Mouse (Mus musculus) cerebellum, postnatal 14 days (tissue): ENCODE results near the gene Opa3.

ENCODE experiments used
- DNase-seq, 2 experiments: peaks; one replicate each; pipeline ENCODE4 v3.0.0; 2021; ENCODE audit warnings: mixed read lengths in 2 of 2

Gene Opa3

DNA sequence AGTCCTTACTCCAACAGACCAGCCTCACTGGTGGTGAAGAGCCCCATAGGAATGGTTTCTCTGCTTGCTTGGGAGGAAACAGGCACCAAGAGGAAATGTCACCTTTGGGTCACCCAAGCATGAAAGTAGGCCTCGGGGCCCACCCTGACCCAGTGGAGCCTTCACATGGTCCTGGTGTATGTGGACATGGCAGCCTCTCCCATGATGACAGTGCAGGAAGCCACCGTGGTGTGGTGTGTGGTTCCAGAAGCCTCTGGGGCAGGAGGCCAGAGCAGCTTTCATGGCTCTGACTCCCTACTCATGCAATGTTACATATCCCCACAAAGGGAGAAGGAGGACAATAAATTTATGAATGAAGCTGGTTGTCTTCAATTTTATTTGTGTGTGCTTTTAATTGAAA, 19.4 kb downstream of the Opa3 start:
- no peak for DNase-seq

DNA sequence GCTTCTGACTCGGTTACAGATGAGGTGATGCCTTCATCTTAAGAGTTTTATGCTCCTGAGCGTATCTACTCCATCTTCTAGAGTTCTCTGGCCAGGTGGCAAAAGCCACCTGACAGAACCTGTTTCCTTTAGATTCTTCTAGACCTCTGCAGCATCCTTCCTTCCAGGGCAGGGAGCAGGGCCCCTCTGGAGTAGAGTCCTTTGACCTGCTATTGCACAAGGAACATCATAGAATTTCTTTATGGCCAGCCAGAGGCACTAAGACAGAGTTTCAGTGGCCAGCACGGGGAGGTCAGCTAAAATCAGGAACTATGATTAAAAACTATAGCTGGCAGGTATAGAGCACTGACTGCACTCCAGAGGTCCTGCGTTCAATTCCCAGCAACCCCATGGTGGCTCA, 23.9 kb downstream of the Opa3 start:
- no peak for DNase-seq

DNA sequence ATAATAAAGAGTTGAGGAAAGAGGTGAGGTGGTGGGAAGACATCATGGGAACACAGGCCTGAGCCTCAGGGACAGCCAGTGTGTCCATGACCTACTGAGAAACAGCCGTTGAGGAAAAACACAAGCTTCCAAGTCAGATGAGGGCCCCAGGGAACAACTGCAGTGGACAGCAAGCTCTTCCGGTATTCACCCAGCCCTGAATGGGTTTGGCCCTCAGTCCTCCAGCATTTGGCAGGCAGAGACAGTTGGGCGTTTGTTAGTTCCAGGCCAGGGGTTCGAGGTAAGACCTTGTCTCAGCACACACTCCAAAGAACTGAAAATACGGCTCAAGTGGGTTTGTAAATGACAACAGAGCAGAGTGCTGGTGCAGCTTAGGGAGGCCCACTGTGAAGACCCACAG, 25.3 kb downstream of the Opa3 start:
- no peak for DNase-seq

DNA sequence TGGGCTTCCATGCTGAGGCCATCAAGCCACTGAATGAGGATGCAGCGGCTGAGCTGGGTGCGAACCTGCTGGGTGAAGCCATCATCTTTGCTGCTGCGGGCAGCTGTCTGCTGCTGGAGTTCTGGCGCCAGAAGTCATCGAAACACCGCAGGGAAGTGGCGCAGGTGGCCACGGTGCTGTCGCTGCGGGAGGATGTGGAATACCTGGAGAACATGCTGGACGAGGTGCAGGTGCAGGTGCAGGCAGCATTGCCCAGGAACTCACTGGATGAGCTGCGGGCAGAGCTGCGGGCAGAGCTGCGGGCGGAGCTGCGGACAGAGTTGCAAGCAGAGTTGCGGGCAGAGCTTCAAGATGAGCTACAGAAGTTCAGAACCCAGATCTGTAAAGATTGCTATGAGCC, 27.3 kb downstream of the Opa3 start:
- DNase-seq, result no peak

DNA sequence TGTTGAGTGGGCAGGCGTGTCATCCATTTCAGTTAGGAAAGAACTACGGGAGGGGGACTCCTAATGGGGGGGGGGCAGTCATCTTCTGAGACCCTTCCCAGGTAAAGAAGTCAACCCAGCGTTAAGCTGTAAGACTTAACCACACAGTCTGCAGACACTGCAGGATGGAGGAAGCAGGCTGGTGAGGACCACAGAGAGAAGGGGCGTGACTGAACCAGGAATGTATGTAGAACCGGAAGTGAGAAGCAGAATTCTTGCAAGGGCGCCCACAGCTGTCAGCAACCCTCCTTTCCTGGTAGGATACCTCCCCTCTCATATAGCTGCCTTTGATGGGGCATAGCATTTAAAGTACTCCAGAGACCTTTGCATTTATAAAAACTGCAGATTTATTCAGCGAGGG, 28.4 kb downstream of the Opa3 start:
- no peak for DNase-seq

DNA sequence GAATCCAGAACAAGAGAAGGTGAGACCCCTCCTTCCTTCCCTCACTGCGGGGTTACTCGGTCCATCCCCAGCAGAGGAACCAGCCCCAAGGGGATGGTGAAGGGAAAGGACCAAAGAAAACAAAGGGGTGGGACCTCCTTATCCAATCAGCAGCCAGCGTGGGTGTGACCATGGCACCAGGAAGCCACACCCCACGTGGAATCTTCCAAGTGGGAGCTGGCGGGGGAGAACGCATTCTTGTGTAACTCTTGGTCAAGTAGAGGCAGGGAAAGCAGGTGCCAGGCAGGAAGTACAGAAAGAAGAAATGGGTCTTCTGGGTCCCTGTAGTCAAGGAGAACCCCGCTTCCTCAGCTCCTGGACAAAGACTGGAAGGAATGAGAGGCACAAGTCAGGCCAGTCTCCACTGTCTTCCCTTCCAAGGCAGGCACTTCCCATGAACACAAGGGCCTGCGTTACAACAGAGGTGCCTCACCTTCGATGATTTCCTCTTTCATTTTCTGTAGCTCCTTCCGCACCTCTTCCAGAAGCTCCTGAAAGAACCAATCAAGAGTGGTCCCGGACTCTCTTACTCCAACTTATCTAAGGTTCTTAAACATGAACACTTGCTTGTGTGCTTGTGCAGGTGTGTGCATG, 29.4 kb downstream of the Opa3 start:
- DNase-seq, result peak in 1 of 2 experiments; percentile 52

DNA sequence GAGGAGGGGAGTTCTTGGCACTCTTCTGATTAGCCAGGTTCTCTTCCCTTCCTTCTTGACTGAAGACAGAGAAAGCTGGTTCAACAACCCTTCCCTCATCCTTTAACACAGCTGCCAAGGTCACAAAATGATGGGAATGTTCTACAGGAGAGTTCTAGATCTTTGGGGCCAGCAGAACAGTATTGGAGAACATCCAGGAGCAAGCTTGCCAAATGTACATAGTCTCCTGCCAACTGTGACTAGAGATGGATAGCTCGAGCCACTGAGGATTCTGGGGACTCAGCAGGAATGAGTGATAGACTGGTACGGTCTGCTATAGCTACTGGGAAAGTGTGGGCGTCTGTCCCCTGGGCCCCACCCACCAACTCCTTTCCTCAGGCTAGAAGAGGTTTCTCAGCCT, 30.2 kb downstream of the Opa3 start:
- peak; percentile 39 to 49 for DNase-seq

DNA sequence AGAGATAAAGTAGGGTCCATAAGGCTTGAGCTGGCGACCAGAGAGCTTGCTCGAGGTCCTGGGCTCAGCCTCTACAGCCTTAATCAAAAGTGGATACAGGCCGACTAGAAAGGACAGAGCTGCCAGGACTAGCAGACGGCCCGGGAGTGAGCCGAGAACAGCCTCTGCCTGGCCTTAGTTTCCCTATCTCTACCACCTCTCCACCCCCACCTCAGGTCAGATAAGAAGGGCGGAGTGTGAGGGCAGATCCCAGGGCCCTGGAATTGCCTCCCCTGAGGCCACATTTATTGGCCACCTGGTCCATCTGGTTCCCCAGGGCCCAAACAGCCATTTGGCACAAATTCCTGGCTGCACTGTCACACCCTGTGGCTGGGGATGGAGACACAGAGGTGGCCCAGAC, 37.0 kb downstream of the Opa3 start:
- peak; percentile 56 to 60 for DNase-seq

DNA sequence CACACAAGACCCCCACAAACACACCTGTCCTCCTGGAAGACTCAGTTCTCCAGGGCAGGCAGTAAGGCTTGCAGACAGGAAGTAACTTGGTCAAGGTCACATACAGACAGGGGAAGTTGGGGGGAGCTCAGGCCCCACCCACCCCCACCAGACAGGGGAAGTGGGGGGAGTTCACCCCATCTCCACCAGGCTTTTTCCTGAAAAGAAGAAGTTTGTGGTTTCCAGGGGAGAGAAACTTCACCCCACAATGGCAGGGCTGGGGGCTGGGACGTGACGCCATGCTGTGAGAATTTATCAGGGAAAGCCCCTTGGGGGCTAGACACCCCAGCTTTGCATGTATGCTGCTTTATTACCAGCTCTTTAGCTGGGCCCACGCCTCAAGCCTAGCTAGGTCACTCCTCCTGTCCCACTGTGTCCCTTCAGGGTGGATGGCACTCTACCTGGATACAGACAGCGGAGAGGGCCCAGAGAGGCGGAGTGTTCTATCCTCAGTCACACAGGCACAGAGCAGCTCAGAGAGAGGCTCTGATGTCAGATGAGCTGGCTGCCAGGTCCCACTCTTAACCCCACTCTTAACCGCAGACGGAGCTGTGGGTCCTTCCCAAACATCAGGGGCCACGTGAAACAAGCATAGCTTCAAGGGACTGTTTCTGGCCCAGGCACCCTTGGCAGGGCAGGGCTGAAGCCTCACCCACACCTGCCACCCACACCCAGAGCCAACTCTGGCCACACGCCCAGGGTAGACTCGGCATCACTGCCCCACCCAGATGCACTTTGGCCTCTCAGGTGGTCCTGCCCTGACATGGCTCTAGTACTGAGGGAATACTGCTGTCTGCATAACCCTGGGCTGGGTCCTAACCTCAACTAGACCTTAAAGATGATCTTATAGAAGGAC, 38.0 kb downstream of the Opa3 start:
- DNase-seq, result peak; percentile 43 to 68

DNA sequence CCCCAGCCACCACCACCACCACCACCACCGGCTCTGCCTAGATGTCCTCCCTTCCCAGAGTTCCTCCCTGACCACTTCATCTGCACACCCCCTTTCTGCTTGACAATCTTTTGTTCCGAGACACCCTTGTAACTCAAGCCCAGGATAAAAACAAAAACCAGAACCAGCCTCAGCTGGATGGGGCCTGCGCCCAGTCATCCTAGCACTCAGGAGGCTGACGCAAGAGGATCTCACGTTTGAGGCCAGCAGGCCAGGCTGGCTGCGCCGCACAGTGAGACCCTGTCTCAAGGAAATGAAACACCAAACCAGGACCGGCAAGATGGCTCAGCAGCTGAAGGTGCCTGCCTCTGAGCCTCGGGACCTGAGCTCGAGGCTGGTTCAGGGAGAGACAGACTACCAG, 38.9 kb downstream of the Opa3 start:
- DNase-seq, result no peak

DNA sequence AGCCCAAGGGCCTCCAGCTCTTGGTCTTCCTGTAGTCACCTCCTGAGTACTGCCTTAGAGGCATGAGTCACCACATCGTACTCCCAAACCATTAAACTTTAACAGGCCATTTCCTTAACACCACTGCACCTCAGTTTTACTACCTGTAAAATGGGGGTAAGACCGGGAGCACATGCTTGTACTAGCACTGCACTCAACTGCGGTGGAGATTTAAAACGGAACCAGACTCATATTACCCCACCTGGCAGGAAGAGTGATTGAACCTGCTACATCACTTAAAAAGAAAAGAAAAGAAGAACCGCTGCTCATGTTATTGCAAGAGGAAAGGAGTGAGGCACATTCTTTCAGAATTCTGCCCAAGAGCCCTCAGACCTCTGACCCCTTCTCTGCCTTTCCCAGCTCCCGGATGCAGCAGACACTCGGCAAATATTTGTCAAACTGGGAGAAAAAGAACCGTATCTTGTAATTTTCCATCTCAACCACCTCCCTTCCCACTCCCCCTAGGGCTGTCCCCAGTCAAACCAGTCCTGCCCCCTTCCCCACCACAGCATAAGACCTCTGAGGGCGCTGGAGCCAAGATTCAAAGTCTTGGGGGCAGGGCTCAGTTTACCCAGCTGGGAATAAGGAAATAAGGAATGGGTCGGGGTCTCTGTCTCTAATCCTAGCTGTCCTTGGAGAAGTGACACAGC, 41.0 kb downstream of the Opa3 start:
- no peak for DNase-seq

DNA sequence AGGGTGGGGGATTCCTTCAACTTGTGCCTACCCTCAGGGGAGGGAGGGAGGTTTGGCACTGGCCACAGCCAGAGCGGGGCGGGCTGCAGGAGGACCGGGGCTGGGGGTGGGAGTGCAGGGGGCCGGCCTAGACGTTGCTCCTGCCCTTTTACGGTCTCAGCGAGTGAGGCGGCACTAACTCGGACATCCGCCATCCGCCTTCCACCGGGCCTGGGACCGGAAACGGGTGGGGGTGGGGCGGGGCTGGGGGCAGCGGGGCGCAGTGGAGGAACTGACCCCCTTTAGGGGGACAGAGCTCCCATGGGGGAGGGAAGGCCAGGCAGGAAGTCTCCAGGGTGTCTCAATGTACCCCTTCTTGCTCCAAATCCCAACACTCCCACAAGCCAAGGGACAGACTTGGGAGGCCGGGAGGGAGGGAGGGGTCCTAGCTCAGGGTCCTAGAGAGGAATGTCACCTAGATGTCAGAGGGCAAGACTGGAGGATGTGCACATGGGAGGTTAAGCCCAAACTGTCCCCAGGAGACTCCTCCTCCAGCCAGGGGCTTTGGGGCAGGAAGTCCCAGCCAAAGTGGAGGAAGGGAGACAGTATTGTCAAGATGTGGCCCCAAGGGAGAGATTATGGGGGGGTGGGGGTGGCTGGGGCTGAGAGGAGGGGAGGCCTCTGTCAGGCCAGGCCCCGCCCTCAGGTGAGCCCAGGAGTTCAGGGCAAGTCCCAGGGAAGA, 41.7 kb downstream of the Opa3 start:
- DNase-seq, result peak; percentile 40 to 67

DNA sequence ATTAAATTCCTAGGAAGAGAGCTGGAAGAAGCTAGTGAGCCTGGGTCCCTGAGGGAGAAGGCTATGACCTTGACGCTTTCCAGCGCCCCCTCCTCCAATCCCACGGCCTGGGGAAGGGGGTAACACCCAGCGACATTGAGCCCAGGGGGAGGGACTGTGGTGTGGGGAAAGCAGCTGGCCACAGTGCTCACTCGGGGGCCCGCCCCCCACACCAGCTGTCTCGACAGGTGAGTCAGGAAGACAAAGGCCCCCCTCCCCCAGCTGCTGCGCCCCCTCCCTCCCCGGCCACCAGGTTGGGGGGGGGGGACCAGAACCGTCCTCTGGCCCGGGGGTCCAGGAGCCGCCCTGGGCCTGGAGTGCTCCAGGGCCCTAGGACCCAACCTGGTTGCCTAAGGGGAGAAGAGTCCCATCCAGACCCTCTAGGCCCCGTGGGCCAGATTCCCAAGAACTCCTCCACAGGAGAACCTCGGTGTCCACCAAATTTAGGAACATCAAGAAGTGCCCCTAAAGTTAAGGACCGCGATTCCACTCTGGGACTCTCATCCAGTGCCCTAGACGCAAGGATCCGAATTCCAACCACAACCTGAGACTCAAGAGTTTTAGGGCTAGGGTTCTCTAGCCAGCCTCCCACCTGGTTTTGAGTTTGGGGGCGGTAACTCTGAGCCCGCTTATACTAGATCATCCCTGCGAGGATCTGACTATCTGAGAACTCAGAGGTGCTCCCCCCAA, 42.5 kb downstream of the Opa3 start:
- no peak for DNase-seq

DNA sequence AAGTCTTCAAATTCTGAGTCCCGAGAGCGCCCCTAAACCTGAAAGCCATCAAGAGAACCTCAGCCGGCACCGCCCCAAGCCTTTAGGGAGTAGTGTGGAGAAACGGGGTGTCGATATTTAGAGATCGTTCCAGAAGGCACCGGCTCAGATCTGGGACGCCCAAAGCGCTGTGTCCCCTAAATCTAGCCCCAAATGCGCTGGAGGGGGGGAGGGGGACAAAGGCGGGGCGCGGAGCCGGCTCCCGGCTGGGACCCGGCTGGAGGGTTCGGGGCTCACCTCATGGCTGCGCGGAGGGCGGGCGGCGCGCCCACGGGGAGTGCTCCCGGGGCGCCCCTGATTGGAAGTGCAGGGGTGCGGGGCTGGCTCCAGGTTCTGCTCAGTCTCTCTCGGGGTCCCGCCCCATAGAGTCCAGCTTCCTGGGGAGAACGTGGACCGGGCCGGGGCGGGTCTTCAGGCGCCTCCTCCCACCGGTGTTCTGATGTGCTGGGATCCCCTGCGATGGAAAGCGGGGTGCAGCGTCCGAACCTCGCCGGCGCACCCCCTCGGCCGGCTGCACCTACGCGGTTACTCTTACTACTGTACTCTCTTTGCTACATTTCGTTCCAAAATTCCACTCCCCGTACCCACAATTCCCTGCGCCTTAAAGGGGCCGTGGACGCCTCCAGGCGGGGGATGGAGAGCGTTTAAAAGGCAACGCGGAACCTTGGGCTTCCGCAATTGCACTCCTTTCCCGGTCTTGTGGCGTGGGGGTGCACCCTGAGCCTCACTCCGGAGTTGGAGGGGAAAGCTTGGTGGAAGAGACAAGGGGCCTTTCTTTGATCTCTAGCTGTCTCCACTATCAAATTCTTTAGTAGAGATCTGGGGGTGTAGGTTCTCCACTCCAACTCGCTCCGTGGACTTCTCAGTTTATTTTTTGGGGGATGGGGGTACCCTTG, 43.4 kb downstream of the Opa3 start, which contains the start of gene Vasp:
TSS of gene Vasp (minus strand) at position 580 of the 935 bp plus-strand sequence.
- peak; percentile 83 to 85 for DNase-seq

DNA sequence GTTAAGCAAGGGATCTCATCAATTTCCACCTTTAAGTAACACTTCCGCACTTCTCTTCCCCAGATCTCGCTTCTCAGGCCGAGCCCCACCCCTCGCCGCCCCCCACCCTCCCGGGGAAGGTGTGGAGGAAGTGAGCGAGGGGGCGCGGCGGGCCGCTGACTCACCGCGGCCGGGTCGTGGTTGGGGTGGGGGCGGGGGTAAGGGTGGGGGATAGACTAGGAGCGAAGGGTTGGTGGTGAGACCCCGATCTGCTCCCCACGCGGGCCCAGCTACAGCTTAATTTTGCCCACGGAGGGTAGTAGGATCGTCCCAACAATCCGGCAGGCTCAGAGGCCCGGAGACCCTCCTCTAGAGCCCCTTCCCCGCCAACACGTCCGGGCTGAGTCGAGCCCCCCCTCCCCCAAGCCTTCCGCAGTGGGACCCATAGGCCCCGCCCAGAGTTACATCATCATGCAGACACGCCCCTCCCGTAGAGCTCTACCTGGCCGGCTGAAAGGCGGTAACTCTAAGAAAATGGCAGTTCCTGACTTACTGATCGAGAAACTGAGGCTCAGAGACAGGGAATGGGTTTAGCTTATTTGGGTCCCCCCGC, 44.1 kb downstream of the Opa3 start:
- DNase-seq, result peak; percentile 76 to 81

DNA sequence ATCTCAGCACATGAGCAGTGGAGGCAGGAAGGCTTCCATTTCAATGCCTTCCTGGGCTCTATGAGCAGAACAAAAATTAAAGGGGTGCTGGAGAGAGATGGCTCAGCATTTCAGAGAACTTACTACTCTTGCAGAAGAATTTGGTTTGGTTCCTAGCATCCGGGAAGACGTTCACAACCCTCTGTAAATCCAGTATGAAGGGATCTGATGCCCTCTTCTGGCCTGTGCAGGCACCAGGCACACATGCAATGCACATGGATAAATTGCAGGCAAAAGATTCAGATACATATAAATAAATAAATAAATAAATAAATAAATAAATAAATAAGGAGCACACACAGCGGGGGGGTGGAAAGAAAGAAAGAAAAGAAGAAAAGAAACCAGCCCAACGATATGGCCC, 48.1 kb downstream of the Opa3 start:
- no peak for DNase-seq

DNA sequence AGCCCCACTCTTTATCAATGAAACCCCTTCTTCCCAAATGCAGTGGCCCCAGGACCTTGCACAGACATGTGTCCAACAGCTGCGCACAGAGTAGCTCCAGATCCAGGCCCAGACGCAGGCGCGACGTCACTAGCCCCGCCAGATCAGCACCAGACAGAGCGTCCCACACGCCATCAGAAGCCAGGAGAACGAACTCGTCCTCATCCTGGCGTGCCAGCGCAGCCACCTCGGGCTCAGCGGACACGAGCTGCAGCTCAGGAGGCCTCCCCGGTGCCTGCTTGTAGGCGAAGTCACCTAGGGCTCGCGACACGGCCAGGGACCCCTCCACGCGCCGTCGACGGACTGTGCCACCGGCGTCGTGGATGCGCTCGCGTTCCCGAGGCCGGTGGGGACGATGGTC, 50.9 kb downstream of the Opa3 start:
- peak in 1 of 2 experiments; percentile 28 for DNase-seq

DNA sequence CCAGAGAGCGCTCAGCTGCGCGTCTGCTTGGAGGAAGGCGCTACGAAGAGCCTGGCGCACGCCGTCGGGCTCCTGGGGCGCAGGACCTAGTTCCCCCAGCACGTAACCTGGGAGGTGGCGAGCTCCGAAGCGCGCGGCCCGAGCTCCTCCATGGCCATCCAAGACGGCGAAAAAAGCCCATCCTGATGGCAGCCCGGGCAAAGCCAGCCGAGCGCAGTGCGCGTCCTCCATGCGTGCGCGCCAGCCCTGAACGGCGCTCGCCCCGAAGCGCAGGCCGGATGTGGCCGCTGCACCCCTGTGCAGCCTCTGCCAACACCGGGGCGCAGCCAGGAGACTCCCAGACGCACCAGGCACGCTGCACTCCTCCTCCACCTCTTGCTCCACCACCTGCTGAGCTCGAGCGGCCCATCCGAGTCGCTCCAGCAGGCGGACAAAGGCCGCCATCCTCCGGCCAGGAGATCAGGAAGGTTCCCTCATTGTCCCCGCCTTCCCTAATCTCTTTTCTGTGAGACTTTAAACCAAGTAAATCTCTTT, 51.5 kb downstream of the Opa3 start, which contains the start of gene Ppm1n:
TSS of gene Ppm1n (minus strand) at position 484 of the 534 bp plus-strand sequence.
- peak; percentile 56 to 63 for DNase-seq

DNA sequence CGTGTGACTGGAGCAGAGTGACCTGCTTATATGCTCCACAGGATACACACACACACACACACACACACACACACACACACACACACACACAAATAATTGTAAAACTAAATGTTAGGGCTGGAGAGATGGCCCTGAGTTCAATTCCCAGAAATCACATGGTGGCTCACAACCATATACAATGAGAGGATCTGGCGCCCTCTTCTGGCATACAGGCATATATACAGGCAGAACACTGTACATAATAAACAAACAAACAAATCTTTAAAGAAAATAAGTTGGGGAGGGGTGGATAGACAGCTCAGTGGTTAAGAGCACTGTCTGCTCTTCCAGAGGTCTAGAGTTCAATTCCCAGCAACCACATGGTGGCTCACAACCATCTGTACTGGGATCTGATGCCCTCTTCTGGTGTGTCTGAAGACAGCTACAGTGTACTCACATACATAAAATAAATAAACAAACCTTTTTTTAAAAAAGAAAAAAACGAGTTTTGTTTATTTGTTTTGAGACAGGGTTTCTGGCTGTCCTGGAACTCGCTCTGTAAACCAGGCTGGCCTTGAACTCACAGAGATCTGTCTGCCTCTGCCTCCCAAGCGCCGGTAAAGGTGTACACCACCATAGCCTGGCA, 53.7 kb downstream of the Opa3 start:
- DNase-seq, result peak; percentile 62 to 74

DNA sequence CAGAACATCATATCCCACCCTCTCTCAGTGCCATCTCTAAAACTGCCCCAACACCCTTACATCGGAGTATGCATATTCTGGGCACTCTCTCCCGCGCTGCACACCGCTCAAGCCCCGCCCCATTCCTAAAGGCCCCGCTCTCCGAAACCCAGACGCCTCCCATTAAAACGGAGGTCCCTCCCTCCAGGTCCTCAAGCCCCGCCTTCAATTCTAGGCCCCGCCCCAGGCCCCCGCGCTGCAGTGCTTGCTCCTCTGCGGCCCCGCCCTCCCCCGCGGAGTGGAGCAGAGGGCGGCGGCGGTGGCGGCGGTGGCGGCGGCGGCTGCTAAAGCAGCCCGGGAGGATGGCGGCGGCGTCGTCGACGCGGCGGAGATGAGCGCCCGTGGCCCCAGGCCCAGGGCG, 54.3 kb downstream of the Opa3 start, which contains the start of gene Rtn2:
TSS of gene Rtn2 (plus strand) at position 240 of the 400 bp plus-strand sequence.
- DNase-seq, result peak; percentile 93 to 94
